Mouse (Mus musculus) macrophage (primary cell): ENCODE data around the gene Rasd2. TPM values are rescaled to one million over a fixed set of nuclear protein-coding genes. Genes with fewer than 3 reads are reported as not detected.

Source experiments
- H3K27ac ChIP-seq: fragments of 350-480 bp; formaldehyde crosslinking; 2 replicates; pipeline ENCODE4 v1.9.0; 2021
- H3K36me3 ChIP-seq: fragments of 350-480 bp; formaldehyde crosslinking; 2 replicates; pipeline ENCODE4 v1.9.0; 2021; ENCODE audit errors: inconsistent target
- H3K4me3 ChIP-seq: fragments of 350-480 bp; formaldehyde crosslinking; 2 replicates; pipeline ENCODE4 v1.9.0; 2021; ENCODE audit errors: inconsistent target
- H3K79me2 ChIP-seq: fragments of 350-480 bp; formaldehyde crosslinking; 2 replicates; pipeline ENCODE4 v1.9.0; 2021; ENCODE audit errors: inconsistent target
- WGBS: methylation state at CpG from one replicate; pipeline ENCODE4 v1.1.7; 2026; ENCODE audit warnings: inconsistent platforms; ENCODE audit not compliant: missing documents; 5-methylcytosine and 5-hydroxymethylcytosine counted together
- polyA plus RNA-seq: library from polyadenylated mRNA; stranded (reverse); fragments of 250-400 nt; gene quantifications from 3 replicates; pipeline ENCODE4 v1.2.4, GENCODE M21; 2018; ENCODE audit warnings: inconsistent platforms

Gene Rasd2
- polyA plus RNA-seq, 1 experiment from 2014 or later: 0.11 TPM

GRCm38 (mm10) chr8:75211461-75211860 lies 2.3 kb upstream of the Rasd2 start:
- Histone ChIP-seq H3K4me3 (no peak overlapping the region), H3K27ac (no peak overlapping the region), H3K79me2 (no peaks in the 10 kb centered on the region), H3K36me3 (no peaks in the 10 kb centered on the region)
- WGBS: 66% methylated on average over 3 of the region's 3 CpGs

GRCm38 (mm10) chr8:75212631-75213306 lies 975 bp upstream of the Rasd2 start:
- no peaks in the 10 kb centered on the region for H3K36me3 ChIP-seq
- no peak overlapping the region for H3K27ac ChIP-seq
- WGBS: 6% methylated on average over 60 of the region's 63 CpGs
- H3K79me2 ChIP-seq: no peaks in the 10 kb centered on the region
- no peak overlapping the region for H3K4me3 ChIP-seq

GRCm38 (mm10) chr8:75213307-75213651 lies 465 bp upstream of the Rasd2 start:
- H3K4me3 ChIP-seq: no peak overlapping the region
- 3% methylated on average over 32 of the region's 36 CpGs for WGBS
- no peaks in the 10 kb centered on the region for H3K79me2 ChIP-seq

GRCm38 (mm10) chr8:75215046-75215445 lies 1.3 kb downstream of the Rasd2 start:
- no peaks in the 10 kb centered on the region for H3K36me3 ChIP-seq
- H3K79me2 ChIP-seq: no peaks in the 10 kb centered on the region
- no peak overlapping the region for H3K4me3 ChIP-seq
- no peak overlapping the region for H3K27ac ChIP-seq
- WGBS: 50% methylated on average over 1 of the region's 1 CpGs

More at GRCm38 (mm10) chr8:75213307-75213651, 465 bp upstream of the Rasd2 start:
- H3K36me3 ChIP-seq: no peaks in the 10 kb centered on the region
- H3K27ac ChIP-seq: no peak overlapping the region

- WGBS: 48% methylated on average over 5 of the region's 5 CpGs
- Histone ChIP-seq H3K79me2 (no peaks in the 10 kb centered on the region), H3K36me3 (no peaks in the 10 kb centered on the region), H3K4me3 (no peak overlapping the region), H3K27ac (no peak overlapping the region)
Measured at GRCm38 (mm10) chr8:75215931-75216330, 2.2 kb downstream of the Rasd2 start.

GRCm38 (mm10) chr8:75216886-75217285 lies 3.1 kb downstream of the Rasd2 start:
- H3K79me2 ChIP-seq: no peaks in the 10 kb centered on the region
- H3K4me3 ChIP-seq: no peak overlapping the region
- H3K27ac ChIP-seq: no peak overlapping the region
- no peaks in the 10 kb centered on the region for H3K36me3 ChIP-seq
- 90% methylated on average over 8 of the region's 8 CpGs for WGBS

GRCm38 (mm10) chr8:75217969-75218368 lies 4.2 kb downstream of the Rasd2 start:
- no peaks in the 10 kb centered on the region for H3K79me2 ChIP-seq
- H3K4me3 ChIP-seq: no peak overlapping the region
- 12% methylated on average over 4 of the region's 4 CpGs for WGBS
- no peak overlapping the region for H3K27ac ChIP-seq
- H3K36me3 ChIP-seq: no peaks in the 10 kb centered on the region

- Histone ChIP-seq H3K4me3 (no peak overlapping the region), H3K36me3 (no peaks in the 10 kb centered on the region), H3K27ac (no peak overlapping the region), H3K79me2 (no peaks in the 10 kb centered on the region)
- WGBS: 58% methylated on average over 5 of the region's 5 CpGs
Measured at GRCm38 (mm10) chr8:75219877-75220738, 6.4 kb downstream of the Rasd2 start.

- Histone ChIP-seq H3K79me2 (no peaks in the 10 kb centered on the region), H3K27ac (no peak overlapping the region), H3K36me3 (no peaks in the 10 kb centered on the region), H3K4me3 (no peak overlapping the region)
- WGBS: 66% methylated on average over 5 of the region's 5 CpGs
Measured at GRCm38 (mm10) chr8:75222665-75223064, 8.9 kb downstream of the Rasd2 start.

- Histone ChIP-seq H3K79me2 (no peaks in the 10 kb centered on the region), H3K27ac (no peak overlapping the region), H3K36me3 (no peaks in the 10 kb centered on the region), H3K4me3 (no peak overlapping the region)
- WGBS: 11% methylated on average over 2 of the region's 2 CpGs
Measured at GRCm38 (mm10) chr8:75226773-75227172, 13.0 kb downstream of the Rasd2 start.

- Histone ChIP-seq H3K27ac (no peak overlapping the region), H3K36me3 (no peaks in the 10 kb centered on the region), H3K79me2 (no peaks in the 10 kb centered on the region), H3K4me3 (no peak overlapping the region)
- WGBS: 40% methylated on average over 4 of the region's 4 CpGs
Measured at GRCm38 (mm10) chr8:75233915-75234554, 20.3 kb downstream of the Rasd2 start.

- H3K27ac ChIP-seq: no peak overlapping the region
- 97% methylated on average over 13 of the region's 15 CpGs for WGBS
- no peaks in the 10 kb centered on the region for H3K36me3 ChIP-seq
- H3K4me3 ChIP-seq: no peak overlapping the region
- no peaks in the 10 kb centered on the region for H3K79me2 ChIP-seq
Measured at GRCm38 (mm10) chr8:75247331-75247730, 33.6 kb downstream of the Rasd2 start.

GRCm38 (mm10) chr8:75249186-75249585 lies 35.4 kb downstream of the Rasd2 start:
- no peaks in the 10 kb centered on the region for H3K36me3 ChIP-seq
- no peaks in the 10 kb centered on the region for H3K79me2 ChIP-seq
- H3K27ac ChIP-seq: no peak overlapping the region
- H3K4me3 ChIP-seq: no peak overlapping the region
- 96% methylated on average over 3 of the region's 4 CpGs for WGBS

- H3K27ac ChIP-seq: no peak overlapping the region
- no peaks in the 10 kb centered on the region for H3K36me3 ChIP-seq
- WGBS: 81% methylated on average over 3 of the region's 3 CpGs
- no peaks in the 10 kb centered on the region for H3K79me2 ChIP-seq
- no peak overlapping the region for H3K4me3 ChIP-seq
Measured at GRCm38 (mm10) chr8:75254027-75254426, 40.3 kb downstream of the Rasd2 start.

GRCm38 (mm10) chr8:75255635-75256034 lies 41.9 kb downstream of the Rasd2 start:
- Histone ChIP-seq H3K27ac (no peak overlapping the region), H3K79me2 (no peaks in the 10 kb centered on the region), H3K4me3 (no peak overlapping the region), H3K36me3 (no peaks in the 10 kb centered on the region)
- 97% methylated on average over 3 of the region's 3 CpGs for WGBS
